Mouse (Mus musculus): Measurements from ENCODE around the gene Ppp6r1.

GRCm38 (mm10) chr7:4624343-4624742 lies 34.5 kb downstream of the Ppp6r1 start:
- no peak for TF ChIP-seq POLR2A (IDR thresholded peaks at IDR 0.05; ENCODE audit: borderline replicate concordance, extremely low read depth, insufficient read depth, insufficient read length, poor library complexity, severe bottlenecking)
- TF ChIP-seq CTCF (IDR thresholded peaks at IDR 0.05; ENCODE audit: borderline replicate concordance, extremely low read depth, insufficient read depth, insufficient read length), result no peak

All from brain, embryonic 14.5 days (tissue).